Mouse (Mus musculus): ENCODE data around the gene Ppp1r36. TPM values are rescaled to one million over a fixed set of nuclear protein-coding genes. Genes with fewer than 3 reads are reported as not detected.

The Ppp1r36 gene
- polyA plus RNA-seq, 1 experiment: not detected

DNA sequence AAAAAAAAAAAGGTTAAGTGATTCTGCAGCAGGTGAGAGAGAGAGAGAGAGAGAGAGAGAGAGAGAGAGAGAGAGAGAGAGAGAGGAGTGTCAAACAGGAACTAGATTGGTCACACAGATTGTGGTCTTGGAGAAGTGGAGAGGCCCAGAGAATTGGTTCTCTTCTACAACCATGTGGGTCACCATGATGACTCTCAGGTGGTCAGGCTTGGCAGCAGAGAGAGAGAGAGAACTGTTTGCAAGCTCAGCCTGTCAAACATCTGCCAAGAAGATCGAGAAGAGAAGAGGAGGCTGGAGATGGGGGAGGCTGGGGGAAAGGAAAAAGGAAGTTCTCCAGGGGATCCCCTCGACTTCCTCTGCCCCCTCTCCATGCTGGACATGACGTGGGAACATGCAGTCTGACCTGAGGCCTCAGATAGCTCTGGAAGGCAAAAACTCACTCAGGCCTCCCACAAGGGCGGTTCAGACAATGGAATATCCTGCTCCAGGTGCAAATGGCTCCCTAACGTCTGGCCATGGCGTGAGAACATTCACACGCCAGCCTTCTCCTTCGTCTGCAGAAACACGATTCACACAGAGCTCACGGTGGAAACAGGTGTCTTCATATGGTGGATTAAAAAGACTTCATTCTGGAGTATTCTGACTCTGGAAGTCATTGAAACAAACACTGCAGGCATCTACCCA lies 56.4 kb downstream of the Ppp1r36 start:
- no peak overlapping the region for H3K27ac ChIP-seq (ENCODE audit: control insufficient read depth, insufficient read depth, low read length)
- H3K4me1 ChIP-seq (replicated peaks; ENCODE audit: control insufficient read depth, insufficient read depth, low read length): no peaks in the 10 kb centered on the region
- H3K36me3 ChIP-seq (ENCODE audit: control insufficient read depth, insufficient read depth, low read length): no peaks in the 10 kb centered on the region
- H3K27me3 ChIP-seq (ENCODE audit: control insufficient read depth, insufficient read depth, low read length): no peaks in the 10 kb centered on the region
- no peak for TF ChIP-seq POLR2A (IDR thresholded peaks at IDR 0.05; ENCODE audit: control insufficient read depth, extremely low read depth, insufficient read depth, low read length, poor library complexity)
- TF ChIP-seq CTCF (IDR thresholded peaks at IDR 0.05; ENCODE audit: borderline replicate concordance, control insufficient read depth, extremely low read depth, insufficient read depth, low read length, poor library complexity): no peak
- 52% methylated on average over 10 of the region's 10 CpGs for WGBS
- no peak for DNase-seq
- H3K4me3 ChIP-seq (ENCODE audit: control insufficient read depth, insufficient read depth, low read length): no peak overlapping the region

- Histone ChIP-seq H3K4me3 (ENCODE audit: control insufficient read depth, insufficient read depth, low read length) (no peak overlapping the region), H3K4me1 (replicated peaks; ENCODE audit: control insufficient read depth, insufficient read depth, low read length) (no peaks in the 10 kb centered on the region), H3K36me3 (ENCODE audit: control insufficient read depth, insufficient read depth, low read length) (no peaks in the 10 kb centered on the region), H3K27ac (ENCODE audit: control insufficient read depth, insufficient read depth, low read length) (no peak overlapping the region), H3K27me3 (ENCODE audit: control insufficient read depth, insufficient read depth, low read length) (no peaks in the 10 kb centered on the region)
- DNase-seq: no peak
- WGBS: 83% methylated on average over 8 of the region's 8 CpGs
- TF ChIP-seq POLR2A (IDR thresholded peaks at IDR 0.05; ENCODE audit: control insufficient read depth, extremely low read depth, insufficient read depth, low read length, poor library complexity): no peak
- TF ChIP-seq CTCF (IDR thresholded peaks at IDR 0.05; ENCODE audit: borderline replicate concordance, control insufficient read depth, extremely low read depth, insufficient read depth, low read length, poor library complexity): no peak
These were observed 56.9 kb downstream of the Ppp1r36 start for GRCm38 (mm10) chr12:76474246-76474583.

DNA sequence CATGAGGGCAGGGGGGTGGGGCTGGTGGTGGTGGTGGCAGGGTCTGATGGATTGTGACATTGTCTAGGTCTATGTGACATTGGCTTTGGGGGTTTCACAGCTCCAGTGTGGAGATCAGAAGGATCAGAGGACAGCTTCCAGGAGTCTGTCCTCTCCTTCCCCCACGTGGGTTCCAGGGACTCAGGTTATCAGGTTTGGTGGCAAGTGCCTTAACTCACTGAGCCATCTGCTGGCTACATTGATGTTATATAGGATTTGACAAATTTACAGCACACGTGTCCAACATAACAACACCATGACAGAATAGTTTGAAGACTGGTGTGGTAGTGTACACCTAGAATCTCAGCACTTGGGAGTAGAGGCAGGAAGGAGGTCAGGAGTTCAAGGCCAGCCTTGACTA lies 57.5 kb downstream of the Ppp1r36 start:
- 48% methylated on average over 2 of the region's 2 CpGs for WGBS
- H3K36me3 ChIP-seq (ENCODE audit: control insufficient read depth, insufficient read depth, low read length): no peaks in the 10 kb centered on the region
- H3K27ac ChIP-seq (ENCODE audit: control insufficient read depth, insufficient read depth, low read length): no peak overlapping the region
- no peak overlapping the region for H3K4me3 ChIP-seq (ENCODE audit: control insufficient read depth, insufficient read depth, low read length)
- H3K27me3 ChIP-seq (ENCODE audit: control insufficient read depth, insufficient read depth, low read length): no peaks in the 10 kb centered on the region
- H3K4me1 ChIP-seq (replicated peaks; ENCODE audit: control insufficient read depth, insufficient read depth, low read length): no peaks in the 10 kb centered on the region
- DNase-seq: no peak
- TF ChIP-seq POLR2A (IDR thresholded peaks at IDR 0.05; ENCODE audit: control insufficient read depth, extremely low read depth, insufficient read depth, low read length, poor library complexity): no peak
- no peak for TF ChIP-seq CTCF (IDR thresholded peaks at IDR 0.05; ENCODE audit: borderline replicate concordance, control insufficient read depth, extremely low read depth, insufficient read depth, low read length, poor library complexity)

DNA sequence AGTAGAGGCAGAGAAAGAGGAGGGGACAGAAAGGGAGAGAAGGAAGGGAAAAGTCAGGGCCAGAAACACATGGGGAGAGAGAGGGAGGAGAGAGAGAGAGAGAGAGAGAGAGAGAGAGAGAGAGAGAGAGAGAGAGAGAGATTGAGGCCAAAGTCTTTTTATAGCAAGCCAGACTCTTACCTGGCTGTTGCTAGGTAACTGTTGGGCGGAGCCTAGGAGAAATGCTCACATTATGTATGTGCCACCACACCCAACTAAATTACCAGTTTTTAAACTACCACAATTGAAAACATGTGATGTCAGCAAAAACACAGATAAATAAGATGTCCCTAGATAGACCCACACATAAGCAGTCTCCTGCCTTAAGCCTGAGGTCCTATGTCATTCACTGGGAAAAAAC lies 58.8 kb downstream of the Ppp1r36 start:
- no peak overlapping the region for H3K4me3 ChIP-seq (ENCODE audit: control insufficient read depth, insufficient read depth, low read length)
- no peaks in the 10 kb centered on the region for H3K4me1 ChIP-seq (replicated peaks; ENCODE audit: control insufficient read depth, insufficient read depth, low read length)
- TF ChIP-seq POLR2A (IDR thresholded peaks at IDR 0.05; ENCODE audit: control insufficient read depth, extremely low read depth, insufficient read depth, low read length, poor library complexity): no peak
- TF ChIP-seq CTCF (IDR thresholded peaks at IDR 0.05; ENCODE audit: borderline replicate concordance, control insufficient read depth, extremely low read depth, insufficient read depth, low read length, poor library complexity): no peak
- H3K27ac ChIP-seq (ENCODE audit: control insufficient read depth, insufficient read depth, low read length): no peak overlapping the region
- H3K36me3 ChIP-seq (ENCODE audit: control insufficient read depth, insufficient read depth, low read length): no peaks in the 10 kb centered on the region
- no peaks in the 10 kb centered on the region for H3K27me3 ChIP-seq (ENCODE audit: control insufficient read depth, insufficient read depth, low read length)
- DNase-seq: no peak
- 100% methylated on average over 1 of the region's 1 CpGs for WGBS

DNA sequence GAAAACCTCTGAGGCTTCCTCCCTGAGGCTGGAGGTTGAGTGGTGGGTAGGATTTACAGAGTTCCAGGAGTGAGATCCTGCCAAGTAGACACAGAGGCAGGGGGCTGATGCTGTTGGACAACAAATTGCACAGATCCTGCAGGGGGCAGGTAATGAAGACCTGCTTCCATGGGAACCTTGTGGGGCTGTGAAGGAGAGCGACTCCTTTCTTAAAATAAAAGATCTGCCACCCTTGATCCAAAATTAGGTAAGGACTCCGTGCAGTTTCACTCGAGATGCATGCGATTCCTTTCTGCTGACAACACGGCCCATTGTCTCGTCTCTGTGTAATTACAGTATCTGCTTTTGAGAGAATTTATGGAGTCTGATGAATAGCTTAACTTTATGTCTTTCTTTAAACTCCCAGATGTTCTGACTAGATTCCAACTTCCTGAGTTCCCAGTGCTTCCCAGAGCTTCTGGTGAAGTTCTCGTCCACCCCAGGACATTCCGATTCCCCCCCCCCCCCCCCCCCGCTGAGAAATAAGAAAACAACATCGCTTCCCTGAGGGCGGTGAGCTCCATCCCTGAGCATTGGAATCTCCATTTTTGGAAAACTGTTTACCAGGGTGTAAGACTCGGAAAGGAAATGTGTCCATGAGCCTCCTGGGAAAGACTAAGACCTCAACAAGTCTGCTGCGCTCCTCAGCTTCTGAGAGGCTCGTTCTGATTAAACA lies 61.1 kb downstream of the Ppp1r36 start:
- no peaks in the 10 kb centered on the region for H3K4me1 ChIP-seq (replicated peaks; ENCODE audit: control insufficient read depth, insufficient read depth, low read length)
- no peak overlapping the region for H3K27ac ChIP-seq (ENCODE audit: control insufficient read depth, insufficient read depth, low read length)
- H3K27me3 ChIP-seq (ENCODE audit: control insufficient read depth, insufficient read depth, low read length): no peaks in the 10 kb centered on the region
- TF ChIP-seq CTCF (IDR thresholded peaks at IDR 0.05; ENCODE audit: borderline replicate concordance, control insufficient read depth, extremely low read depth, insufficient read depth, low read length, poor library complexity): no peak
- TF ChIP-seq POLR2A (IDR thresholded peaks at IDR 0.05; ENCODE audit: control insufficient read depth, extremely low read depth, insufficient read depth, low read length, poor library complexity): no peak
- WGBS: 75% methylated on average over 14 of the region's 14 CpGs
- H3K4me3 ChIP-seq (ENCODE audit: control insufficient read depth, insufficient read depth, low read length): no peak overlapping the region
- no peak for DNase-seq
- H3K36me3 ChIP-seq (ENCODE audit: control insufficient read depth, insufficient read depth, low read length): no peaks in the 10 kb centered on the region

DNA sequence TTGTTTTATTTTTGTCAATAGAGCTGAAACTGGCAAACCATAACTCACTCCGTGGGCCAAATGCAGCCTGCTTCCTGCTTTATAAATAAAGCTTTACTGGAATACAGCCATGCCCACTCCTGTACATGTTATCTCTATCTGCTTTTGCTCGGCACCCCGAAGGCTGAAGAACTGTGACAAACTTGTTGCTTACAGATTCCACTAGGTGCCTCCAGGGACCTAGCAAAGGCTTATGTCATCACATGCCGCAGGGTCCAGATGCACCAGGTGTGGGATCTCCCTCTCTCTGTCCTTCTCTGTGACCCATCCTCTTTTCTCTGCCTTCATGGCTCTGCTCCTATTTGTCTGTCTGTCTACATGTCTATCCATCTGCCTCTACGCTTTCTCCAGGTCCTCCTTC lies 61.8 kb downstream of the Ppp1r36 start:
- Histone ChIP-seq H3K27me3 (ENCODE audit: control insufficient read depth, insufficient read depth, low read length) (no peaks in the 10 kb centered on the region), H3K4me3 (ENCODE audit: control insufficient read depth, insufficient read depth, low read length) (no peak overlapping the region), H3K4me1 (replicated peaks; ENCODE audit: control insufficient read depth, insufficient read depth, low read length) (no peaks in the 10 kb centered on the region), H3K27ac (ENCODE audit: control insufficient read depth, insufficient read depth, low read length) (no peak overlapping the region), H3K36me3 (ENCODE audit: control insufficient read depth, insufficient read depth, low read length) (no peaks in the 10 kb centered on the region)
- no peak for TF ChIP-seq CTCF (IDR thresholded peaks at IDR 0.05; ENCODE audit: borderline replicate concordance, control insufficient read depth, extremely low read depth, insufficient read depth, low read length, poor library complexity)
- TF ChIP-seq POLR2A (IDR thresholded peaks at IDR 0.05; ENCODE audit: control insufficient read depth, extremely low read depth, insufficient read depth, low read length, poor library complexity): no peak
- 62% methylated on average over 5 of the region's 5 CpGs for WGBS
- no peak for DNase-seq

All from thymus, adult 2 months (tissue).